Mouse (Mus musculus) lung, postnatal 10 days (tissue): ENCODE measurements around the gene Repin1.
"Not testable (repeated sequence)": the region's sequence is repeated elsewhere in the genome, so short reads cannot be mapped to it uniquely, and the experiment has no call there.

Experiments
- DNase-seq: peaks from one replicate; pipeline ENCODE4 v3.0.0; 2021

Gene Repin1

DNA sequence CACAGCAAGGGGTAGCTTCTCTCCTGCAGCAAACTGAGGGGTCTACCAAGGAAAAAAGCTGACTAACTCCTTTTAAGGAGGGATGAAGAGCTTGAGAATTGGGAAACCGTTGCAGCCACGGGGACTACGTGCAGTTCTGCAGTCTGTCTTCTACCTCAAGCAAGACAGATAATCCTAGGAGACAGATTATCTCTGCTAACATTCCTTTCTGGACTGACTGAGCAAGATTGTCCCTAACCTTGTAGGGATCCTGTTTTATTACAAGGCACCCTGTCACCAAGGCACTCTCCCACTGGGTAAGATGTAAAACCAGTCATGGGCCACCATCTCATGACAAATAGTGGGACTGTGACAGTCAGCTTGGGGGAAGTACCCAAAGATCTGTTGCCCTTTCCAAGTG lies 12.4 kb upstream of the Repin1 start:
- no peak for DNase-seq

DNA sequence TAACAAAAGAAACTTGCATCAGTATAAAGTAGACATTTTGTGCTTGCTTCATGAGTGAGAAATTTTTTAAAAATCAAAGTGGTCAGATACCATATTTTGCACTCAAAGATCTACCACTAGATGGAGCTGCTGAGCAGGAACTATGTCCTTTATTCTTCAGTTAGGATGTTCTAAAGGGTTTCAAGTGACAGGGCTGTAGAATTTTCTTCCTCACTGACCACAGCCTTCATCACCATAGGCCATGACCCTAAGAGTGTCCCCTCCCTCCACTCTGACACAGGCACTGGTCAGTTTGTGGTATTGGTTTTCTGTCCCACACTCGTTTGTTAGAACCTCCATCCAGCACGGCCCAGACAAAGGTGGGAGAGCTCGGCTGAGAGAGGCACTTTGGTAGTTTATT lies 11.6 kb upstream of the Repin1 start:
- peak; percentile 69 for DNase-seq

DNA sequence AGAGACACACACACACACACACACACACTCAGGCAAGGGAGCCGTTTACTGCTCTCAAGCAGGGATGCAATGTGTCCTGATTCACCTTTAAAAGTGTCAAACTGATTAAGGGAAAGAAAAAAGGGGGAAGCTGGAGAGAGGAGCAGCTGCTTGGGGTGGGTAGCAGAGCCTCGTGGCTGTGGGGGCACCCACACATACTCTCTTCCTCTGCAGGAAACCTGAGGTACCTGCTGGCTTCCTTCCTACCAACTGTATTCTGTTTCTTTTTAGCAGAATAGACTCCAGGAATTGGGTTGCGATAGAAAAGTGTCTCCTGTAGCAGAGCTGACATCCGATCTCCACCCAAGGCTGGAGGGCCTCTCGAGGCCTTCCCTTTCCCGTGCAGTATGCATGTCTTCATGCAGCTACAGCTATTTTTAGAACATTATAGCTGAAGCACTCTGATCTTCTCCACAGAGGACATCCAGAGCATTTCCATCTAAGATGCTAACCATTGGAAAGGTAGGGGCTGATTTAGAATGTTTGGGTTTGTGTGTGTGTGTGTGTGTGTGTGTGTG lies 4.4 kb upstream of the Repin1 start, which contains the start of gene Gm45021:
TSS of gene Gm45021 (plus strand) at position 417 of the 557 bp plus-strand sequence.
- DNase-seq, result no peak

DNA sequence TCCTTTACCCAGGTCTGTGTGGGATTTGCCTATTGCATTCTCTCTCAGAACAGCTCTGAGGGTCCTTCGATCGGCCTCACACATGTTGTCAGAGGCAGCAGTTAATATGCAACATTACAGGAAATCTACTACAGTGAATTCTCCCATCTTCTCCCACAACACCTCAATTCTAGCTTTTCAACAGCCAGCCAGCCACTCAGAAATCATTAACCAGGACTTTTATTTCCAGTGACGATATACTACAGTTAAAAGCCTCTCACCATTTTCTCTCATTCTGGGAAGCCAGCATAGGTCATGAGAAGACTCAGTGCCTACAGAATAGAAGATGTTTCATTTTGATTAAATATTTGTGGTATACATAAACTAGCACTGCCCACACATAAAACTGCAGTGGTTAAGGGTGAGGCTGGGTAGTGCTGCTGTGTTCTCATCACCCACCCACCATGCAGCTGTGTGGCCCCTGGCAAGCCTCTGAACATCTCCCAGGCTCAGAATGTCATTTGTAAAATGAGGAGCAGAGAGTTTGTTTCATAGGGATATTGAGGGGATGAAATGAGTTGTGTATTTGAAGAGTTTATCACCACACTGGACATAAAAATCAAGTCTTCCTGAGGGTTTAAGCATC lies 2.4 kb upstream of the Repin1 start:
- DNase-seq, result no peak

DNA sequence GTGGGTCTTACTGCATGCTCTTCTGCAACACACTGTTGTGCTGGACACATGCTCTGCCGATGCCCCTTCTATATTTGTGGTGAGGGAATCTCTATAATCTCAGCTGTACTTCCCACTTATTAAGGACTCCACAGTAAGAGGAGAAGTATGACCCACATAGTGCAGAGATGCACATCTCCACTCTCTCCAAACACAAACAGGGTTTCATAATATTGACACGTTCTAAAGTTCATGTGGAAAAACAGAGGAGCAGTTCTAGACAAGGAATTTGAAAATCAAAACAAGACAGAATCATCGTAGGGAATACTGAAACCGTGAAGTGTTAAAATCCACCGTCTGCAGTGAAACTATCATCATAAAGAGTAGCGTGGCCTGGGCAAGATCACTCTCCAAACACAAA lies 1.8 kb upstream of the Repin1 start:
- DNase-seq, result no peak

DNA sequence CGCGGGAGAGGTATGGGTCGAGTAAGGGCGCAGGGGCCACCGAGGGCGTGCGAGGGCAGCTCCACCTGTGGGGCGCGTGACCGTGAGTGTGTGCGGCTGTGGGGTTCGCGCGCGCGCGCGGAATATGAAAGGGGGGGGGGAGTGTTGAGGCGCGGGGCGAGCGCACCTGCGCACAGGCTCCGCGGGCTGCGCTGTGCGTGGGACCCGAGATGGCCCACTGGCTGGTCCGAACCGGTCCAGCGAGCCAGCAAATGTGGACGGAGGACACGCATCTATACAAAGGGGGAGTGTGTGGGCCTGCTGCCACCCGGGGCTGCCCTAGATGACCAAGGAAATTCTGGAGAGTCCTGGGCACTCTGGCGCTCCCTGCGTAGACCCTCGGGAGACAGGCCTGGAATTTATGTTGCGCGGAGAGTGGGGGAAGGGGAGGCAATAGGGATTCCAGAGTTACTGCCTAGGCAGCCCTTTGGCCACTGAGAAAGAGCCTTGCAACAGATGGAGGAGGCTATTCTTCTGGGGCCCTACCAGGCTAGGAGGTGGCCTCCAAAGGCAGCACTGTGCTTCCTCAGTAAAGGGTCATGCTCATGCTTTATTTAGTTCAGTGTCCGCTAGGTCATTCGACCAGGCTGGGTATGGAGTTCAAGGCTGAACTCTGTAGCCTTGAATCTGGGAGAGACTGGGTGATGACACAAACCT lies 508 bp downstream of the Repin1 start:
- DNase-seq, result peak; percentile 60

DNA sequence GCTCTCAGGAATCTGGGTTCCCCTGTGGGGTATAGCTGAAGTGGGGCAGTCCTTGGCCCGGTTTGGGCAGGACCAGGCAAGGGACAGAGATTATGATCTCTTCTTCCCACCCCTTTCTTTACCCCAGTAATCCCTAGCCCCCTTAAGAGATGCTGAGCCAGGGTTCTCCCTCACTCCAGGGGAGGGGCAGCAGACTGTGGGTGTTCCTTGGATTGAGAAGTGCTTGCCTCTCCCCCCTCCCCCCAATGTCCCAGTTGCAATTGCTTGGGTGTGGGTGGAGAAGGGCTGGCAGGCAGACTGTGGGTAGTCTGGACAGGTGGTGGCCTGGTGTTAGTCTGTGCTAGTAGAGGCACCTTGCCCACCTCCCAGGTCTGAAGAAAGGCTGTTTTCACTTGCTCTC lies 1.6 kb downstream of the Repin1 start:
- no peak for DNase-seq

DNA sequence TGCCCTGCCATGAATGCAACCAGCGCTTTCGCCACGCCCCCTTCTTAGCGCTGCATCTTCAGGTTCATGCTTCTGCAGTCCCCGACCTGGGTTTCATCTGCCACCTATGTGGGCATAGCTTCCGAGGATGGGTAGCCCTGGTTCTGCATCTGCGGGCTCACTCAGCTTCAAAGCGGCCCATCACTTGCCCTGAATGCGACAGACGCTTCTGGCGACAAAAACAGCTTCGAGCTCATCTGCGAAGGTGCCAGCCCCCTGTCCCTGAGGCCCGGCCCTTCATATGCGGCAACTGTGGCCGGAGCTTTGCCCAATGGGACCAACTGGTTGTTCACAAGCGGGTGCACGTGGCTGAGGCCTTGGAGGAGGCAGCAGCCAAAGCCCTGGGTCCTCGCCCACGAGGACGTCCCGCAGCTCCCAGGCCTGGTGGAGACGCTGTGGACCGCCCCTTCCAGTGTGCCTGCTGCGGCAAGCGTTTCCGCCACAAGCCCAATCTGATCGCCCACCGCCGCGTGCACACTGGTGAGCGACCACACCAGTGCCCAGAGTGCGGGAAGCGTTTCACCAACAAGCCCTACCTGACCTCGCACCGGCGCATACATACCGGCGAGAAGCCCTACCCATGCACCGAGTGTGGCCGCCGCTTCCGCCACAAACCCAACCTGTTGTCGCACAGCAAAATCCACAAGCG lies 3.0 kb downstream of the Repin1 start:
- DNase-seq, result no peak

DNA sequence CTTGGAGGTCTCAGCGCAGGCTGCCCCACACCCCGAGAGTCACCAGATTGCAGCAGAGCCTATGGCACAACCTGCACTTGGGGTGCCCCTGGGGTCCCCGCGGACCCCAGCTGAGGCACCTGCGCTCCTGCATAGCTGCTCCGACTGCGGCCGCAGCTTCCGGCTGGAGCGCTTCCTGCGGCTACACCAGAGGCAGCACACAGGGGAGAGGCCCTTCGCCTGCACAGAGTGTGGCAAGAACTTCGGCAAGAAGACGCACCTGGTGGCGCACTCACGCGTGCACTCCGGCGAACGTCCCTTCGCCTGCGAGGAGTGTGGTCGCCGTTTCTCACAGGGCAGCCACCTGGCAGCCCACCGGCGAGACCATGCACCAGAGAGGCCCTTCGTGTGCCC lies 3.5 kb downstream of the Repin1 start:
- DNase-seq, result no peak

DNA sequence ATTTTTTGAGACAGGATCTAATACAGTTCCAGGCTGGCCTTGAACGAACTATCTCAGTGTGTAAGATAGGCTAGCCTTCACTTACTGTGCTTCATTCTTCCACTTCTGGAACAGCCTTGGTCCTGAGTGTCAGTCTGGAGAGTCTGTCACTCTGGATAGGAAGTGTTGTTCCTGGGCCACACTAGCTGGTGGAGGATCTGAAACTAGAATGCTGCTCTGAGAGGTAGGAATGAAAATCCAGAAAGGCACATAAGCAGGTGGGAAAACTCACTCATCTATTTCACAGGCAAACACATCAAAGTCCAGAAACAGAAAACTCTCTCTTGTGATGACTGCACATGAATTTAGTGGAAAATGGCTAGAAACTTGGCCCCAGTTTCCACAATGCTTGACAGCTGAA lies 6.9 kb downstream of the Repin1 start:
- DNase-seq, result no peak

DNA sequence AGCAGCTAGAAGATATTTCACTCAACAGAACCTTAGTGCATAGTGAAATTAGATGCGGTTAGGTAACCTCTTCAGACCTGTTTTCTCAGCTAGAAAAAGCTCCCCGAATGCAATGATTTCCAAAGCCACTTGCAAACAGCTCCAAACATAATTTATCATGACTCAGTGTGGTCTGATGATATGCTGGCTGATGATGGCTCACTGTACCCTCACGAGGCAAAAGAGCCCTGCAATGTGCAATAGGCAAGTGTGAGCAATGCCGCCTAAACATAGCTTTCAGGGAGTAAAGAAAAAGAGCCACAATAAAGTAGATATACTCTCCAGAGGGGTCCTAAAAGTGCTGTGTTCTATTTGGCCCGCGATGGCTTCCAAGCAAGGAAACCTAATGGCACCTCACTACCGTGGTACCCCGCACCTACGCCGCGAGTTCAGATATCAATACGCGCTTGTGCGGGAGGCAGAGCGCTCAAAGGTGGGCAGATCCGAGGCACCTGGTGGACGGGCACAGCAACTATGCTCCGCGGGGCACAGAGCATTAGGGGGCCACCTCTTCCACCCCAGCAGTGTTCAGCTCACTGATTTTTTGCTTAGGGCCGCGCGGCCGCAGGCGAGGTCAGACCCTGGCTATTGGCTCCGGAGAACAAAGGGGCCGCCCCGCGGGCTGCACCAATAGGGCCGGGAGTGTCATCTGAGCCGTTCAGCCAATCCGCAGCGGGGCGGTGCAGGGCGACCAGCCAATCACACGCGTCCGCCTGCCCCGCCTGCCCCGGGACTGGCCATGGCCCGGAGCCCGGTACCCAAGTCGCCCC lies 7.8 kb downstream of the Repin1 start, which contains the start of gene Zfp775:
TSS of gene Zfp775 (plus strand) at position 793 of the 809 bp plus-strand sequence.
- DNase-seq, result peak; percentile 97

DNA sequence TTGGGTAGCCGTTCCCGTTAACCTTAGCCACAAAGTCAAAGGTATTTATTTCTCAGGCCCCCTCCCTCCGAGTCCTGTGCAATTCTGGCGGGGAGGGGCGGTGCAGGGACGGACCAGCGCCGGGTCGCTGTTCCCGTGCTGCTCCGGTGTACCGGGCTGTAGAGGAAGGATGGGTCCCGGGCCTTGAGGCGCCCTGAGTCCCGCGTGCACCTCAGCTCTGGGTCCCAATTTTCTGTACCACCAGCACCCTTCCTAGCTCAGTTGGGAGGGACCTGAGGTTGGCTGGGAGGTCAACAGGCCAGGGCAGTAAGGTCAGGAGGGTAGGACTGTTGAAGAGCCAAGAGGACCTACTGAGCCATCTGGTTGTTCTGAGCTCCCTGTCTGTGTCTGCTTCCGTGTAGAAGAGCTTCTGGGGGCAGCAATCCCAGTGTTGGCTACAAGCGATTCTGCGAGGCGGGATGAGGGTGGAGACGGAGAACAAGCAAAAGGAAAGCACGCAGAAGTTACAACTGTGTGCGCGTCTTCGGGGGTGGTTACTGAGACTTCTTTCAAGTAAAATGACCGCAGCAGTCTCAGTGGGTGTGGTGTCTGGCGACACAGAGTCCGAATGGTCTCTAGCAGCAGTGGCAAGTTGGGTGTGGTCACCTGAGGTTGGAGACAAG lies 8.5 kb downstream of the Repin1 start:
- DNase-seq, result peak; percentile 62

DNA sequence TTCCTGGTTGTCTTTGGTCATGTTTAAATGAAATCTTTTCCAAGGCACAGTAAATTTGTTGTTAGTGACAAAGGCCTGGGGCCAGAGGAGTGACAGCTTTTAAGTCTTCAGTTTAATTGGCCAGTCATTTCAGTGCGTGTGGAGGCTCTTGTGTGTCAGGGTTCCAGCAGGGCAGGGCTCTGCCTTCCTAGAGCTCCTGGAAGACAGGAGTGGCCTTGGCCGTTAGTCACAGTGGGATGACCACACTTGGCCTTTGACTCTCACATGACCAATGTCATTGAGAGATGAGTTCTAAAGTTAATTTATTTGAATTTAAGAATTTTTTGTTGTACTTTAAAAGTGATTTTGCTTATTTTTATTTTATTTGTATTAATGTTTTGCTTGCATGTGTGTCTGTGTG lies 14.4 kb downstream of the Repin1 start:
- no peak for DNase-seq

DNA sequence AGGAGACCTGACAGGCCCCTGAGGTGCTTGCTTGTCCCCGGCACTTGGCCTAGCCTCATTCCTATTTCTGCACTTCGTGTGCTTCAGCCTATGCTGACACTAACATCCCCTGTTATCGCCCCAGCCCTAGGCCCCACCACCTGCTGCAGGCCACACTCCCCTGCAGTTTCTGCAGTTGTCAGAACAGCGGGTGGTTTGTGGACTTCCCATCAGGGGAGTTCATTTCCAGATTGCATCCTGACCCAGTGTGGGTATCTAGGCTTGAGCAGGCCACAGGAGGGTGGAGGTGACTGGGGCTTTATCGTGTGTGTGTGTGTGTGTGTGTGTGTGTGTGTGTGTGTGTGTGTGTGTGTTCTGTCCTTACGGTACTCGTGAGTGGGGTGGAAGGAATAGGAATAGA lies 15.8 kb downstream of the Repin1 start:
- no peak for DNase-seq

DNA sequence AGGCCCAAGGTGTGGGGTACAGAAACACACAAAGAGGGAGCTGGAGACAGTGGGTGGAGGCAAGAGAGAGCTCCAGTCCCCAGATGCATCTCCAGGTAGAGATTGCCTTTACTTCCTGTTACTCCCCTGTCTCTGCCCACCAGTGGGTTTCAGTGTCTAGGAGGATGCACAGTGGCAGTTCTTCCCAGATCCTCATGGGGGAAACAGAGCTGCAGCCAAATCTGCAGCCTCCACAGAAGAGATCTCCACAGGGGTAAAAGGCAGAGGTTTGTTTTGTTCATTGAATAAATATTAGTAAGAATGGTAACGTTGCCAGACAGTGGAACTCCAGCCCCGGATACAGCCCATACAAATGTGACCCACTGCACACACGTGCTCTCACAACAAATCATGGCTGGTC lies 17.0 kb downstream of the Repin1 start:
- peak; percentile 40 for DNase-seq

DNA sequence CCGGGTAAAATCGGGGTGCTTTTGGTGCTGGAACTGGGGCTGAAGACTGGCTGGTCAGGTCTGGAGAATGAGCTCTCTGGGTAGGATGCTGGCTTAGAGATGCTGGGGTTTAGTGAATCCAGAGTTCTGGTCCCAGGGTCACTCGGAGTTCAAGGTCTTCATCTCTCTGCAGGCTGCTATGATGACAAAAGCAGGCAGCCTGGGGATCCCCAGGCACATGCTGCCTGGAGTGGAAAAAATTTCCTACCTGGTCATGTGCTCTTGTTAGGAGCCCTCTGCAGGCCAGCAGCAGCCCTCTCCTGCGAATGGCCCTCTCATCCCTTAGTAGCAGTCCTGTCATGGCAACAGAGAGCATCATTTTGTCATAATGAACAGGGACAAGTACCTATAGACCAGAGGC lies 19.8 kb downstream of the Repin1 start:
- DNase-seq, result no peak

DNA sequence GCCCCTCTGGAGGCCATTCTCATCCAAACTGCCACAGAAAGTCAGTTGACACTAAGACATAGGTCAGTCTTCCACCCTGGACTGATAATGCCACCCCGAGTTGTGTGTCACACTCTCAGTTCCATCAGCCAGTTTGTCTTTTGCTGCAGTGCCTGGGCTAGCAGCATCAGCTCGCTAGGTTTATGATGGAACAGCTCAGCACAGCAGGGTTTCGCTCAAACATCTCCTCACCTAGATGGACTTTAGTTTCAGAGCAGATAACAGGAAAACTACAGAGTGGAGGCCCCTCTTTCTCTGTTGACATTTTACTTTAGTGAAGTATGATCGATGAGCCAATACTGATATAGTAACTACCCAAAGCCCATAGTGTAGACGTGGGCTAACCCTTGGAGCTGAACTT lies 21.1 kb downstream of the Repin1 start:
- DNase-seq, result no peak

DNA sequence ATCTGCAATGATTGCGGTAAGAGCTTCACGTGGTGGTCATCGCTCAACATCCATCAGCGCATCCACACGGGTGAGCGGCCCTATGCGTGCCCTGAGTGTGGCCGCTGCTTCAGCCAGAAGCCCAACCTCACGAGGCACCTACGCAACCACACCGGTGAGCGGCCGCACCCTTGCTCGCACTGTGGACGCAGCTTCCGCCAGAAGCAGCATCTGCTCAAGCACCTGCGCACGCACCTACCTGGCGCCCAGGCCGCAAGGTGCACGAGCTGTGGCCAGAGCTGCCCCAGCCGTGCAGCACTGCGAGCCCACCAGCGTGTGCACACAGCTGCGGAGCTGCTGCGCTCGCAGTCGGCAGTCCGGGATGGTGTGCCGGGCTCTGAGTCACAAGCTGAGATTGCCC lies 26.3 kb downstream of the Repin1 start:
- no peak for DNase-seq

DNA sequence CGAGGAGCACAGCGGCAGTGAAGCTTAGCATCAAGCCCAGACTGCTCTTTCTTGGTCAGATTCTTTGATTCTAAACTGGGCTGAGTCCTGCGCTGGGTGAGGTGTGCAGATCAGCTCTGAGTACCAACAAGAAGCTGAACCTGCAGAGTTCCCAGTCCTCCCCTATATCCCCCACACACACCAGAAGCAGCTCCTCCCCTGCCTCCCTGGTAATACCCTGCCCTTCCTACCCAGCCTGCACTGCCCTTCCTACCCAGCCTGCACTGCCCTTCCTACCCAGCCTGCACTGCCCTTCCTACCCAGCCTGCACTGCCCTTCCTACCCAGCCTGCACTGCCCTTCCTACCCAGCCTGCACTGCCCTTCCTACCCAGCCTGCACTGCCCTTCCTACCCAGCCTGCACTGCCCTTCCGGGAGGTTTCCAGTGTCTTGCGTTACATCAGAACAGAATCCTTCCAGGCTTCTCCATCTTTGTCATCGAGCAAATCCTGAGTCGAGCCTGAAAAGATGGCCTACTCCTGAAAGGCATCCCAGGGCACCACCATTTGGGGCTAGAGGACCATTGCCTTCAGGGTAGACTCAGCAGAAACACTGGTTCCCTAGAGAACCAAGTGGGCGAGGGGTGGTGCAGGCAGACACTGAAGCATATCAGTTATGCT lies 28.6 kb downstream of the Repin1 start:
- DNase-seq, result not testable (repeated sequence)

DNA sequence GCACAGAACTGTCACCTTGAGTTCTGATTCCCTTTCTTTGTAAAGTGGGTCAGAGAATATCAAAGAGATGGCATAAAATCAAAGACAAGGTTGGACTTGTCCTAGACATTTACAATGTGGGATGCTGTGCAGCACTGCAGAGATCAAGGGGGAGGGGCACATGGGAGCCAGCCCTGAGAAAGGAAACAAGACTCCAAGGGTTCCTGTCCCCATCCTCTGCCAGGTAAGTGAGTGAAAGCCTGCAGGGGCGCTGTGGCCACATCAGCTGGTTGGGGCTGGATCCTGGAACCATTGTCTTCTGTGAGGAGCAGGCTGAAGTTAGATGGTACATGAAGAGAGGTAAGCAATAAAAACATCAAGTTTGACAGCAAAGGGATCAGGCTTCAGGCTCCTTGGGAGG lies 29.8 kb downstream of the Repin1 start:
- DNase-seq, result no peak

DNA sequence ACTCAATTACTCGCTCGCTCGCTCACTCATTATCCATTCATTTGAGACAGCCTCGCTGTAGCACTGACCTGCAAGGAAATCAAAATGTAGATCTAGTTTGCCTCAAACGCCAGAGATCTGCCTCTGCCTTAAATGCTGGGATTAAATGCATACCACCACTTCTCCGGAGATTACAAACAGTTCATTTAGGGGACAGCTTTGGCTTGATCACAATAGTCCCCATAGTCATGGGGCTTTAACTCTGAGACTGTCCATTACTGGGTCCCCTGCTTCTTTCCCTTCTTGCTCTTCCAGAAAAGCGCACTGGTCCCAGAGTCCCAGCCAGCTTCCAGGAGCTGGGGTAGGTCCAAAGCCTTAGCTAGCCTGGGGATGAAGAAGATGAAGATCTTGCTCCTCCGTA lies 32.8 kb downstream of the Repin1 start, which contains the start of gene AI854703:
TSS of gene AI854703 (plus strand) at position 301 of the 400 bp plus-strand sequence.
- DNase-seq, result no peak

DNA sequence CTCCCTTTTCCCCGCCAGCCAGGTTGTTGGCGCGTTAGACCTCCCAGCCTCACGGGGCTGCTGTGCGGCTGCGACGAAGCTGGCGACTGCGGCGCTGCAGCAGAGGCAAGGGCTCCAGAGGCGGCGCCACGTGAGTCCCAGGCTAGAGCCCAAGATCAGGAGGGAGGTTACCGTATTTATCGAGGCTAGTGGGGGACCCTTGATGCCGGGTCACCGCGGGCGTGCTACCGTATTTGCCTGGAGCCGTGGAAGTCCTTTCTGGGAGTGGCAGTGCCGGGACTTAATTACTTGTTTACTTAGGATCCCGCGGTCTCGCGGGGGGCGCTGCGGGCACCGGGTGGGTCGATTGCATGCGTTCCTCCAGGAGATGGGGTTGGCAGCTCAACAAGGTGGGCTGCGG lies 33.3 kb downstream of the Repin1 start:
- peak; percentile 48 for DNase-seq
